ENCODE assay signal across 8 mouse cellular contexts in the genomic region with DNA sequence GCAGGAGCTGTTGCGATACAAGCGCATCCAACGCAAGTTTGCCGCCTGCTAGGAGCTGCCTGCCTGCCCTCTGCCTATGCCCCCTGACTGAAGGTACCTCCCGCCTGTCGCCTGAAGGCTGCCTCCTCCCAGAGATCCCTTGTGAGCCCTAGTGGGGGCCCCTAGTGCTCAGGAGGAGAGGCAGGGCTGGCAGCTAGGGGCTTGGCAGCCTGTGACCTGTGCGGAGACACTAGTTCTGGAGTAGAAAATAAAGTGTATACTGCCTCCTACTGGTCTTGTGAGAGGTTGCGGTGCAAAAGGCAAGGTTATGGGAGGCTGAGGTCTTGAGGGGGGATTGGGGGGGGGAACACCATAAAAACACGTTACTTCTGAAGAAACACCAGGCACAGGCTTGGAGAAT. TPM values are rescaled to one million over a fixed set of nuclear protein-coding genes. Genes with fewer than 3 reads are reported as not detected.
DNase-seq lines count a peak whose midpoint lies in the region; ATAC-seq lines count a peak whose summit lies in the region.

No protein-coding gene starts in this region.

- DNase-seq in kidney, adult 11 months = no peak
- peak; percentile 82 for DNase-seq in ES-CJ7 (ENCODE audit: low read depth, low spot score)
- DNase-seq in embryo, embryonic 10 days (ENCODE audit: low spot score) = peak; percentile 70
- peak; percentile 68 for DNase-seq in limb, embryonic 11.5 days (ENCODE audit: low spot score)
- peak; percentile 67 for DNase-seq in thymus, postnatal 14 days
- no peak for DNase-seq in adrenal gland, adult 8-10 months

- peak; percentile 47; the same call in 1 of the 2 replicates for ATAC-seq in kidney, embryonic 15.5 days (replicated peaks; ENCODE audit: low FRiP score)
- no peak for ATAC-seq in limb, embryonic 11.5 days (ENCODE audit: insufficient number of reproducible peaks, low FRiP score, low TSS enrichment, low read depth)
- ATAC-seq in frontal cortex, adult (ENCODE audit: low TSS enrichment) = no peak

- no peaks in the 10 kb centered on the region for H3K9me3 ChIP-seq in kidney, embryonic 15.5 days (replicated peaks)
- H3K9me3 ChIP-seq in limb, embryonic 11.5 days (ENCODE audit: control insufficient read depth, low read length) = no peaks in the 10 kb centered on the region

- H3K4me1 ChIP-seq in kidney, embryonic 15.5 days = peaks cover 7% of the 10 kb centered on the region
- 0 out of 2 replicates have a peak, but pooled peaks cover 6% of the 10 kb centered on the region for H3K4me1 ChIP-seq in limb, embryonic 11.5 days (ENCODE audit: control insufficient read depth, insufficient read depth, low read length)

- H3K9ac ChIP-seq in kidney, embryonic 15.5 days = 0 out of 2 replicates have a peak overlapping the region, but pooled peaks have one; percentile 10
- H3K9ac ChIP-seq in limb, embryonic 11.5 days (ENCODE audit: low read length) = no peak overlapping the region

- H3K4me3 ChIP-seq in kidney, embryonic 15.5 days (replicated peaks) = no peak overlapping the region
- H3K4me3 ChIP-seq in limb, embryonic 11.5 days (ENCODE audit: low read depth, low read length) = no peak overlapping the region

- no peak overlapping the region for H3K4me2 ChIP-seq in kidney, embryonic 15.5 days
- H3K4me2 ChIP-seq in limb, embryonic 11.5 days (ENCODE audit: low read depth, severe bottlenecking) = no peak overlapping the region

- peaks cover 59% of the 10 kb centered on the region for H3K36me3 ChIP-seq in kidney, embryonic 15.5 days
- peaks cover 2% of the 10 kb centered on the region; the same call in 1 of the 2 replicates for H3K36me3 ChIP-seq in limb, embryonic 11.5 days (ENCODE audit: control insufficient read depth, insufficient read depth, low read length)

- WGBS in kidney, embryonic 15.5 days = 47% methylated on average over 9 of the region's 9 CpGs
- 51% methylated on average over 9 of the region's 9 CpGs for WGBS in limb, embryonic 11.5 days

- H3K27ac ChIP-seq in kidney, embryonic 15.5 days = no peak overlapping the region
- H3K27ac ChIP-seq in limb, embryonic 11.5 days (replicated peaks; ENCODE audit: low read depth, low read length) = no peak overlapping the region

- H3K27me3 ChIP-seq in kidney, embryonic 15.5 days = peaks cover 16% of the 10 kb centered on the region
- peaks cover 12% of the 10 kb centered on the region for H3K27me3 ChIP-seq in limb, embryonic 11.5 days (ENCODE audit: control insufficient read depth, insufficient read depth, low read length)

RNA-seq across cellular contexts. Expression of a gene that starts 3.7 kb away (rescaled TPM):
- polyA plus RNA-seq in kidney, embryonic 15.5 days (2015; fragmentation: Nextera tagmentation; extraction: Ambion mirVana) = 1.5 and 2.8 TPM in 2 replicates
- 0.35 TPM in 1 of 2 replicates, not detected in the other for polyA plus RNA-seq in limb, embryonic 11.5 days (2014; fragmentation: Nextera tagmentation; extraction: Ambion mirVana)
- 1 to 10 TPM; 1.2 to 1.8 (median 1.6) TPM for total RNA-seq in adrenal gland, adult 8-10 months (2022)

RNA-seq across cellular contexts. Expression of a gene that starts 14.0 kb away (rescaled TPM):
- 25.6 and 28.5 TPM in 2 replicates for polyA plus RNA-seq in kidney, embryonic 15.5 days (2015; fragmentation: Nextera tagmentation; extraction: Ambion mirVana)
- 18.1 and 18.5 TPM in 2 replicates for polyA plus RNA-seq in limb, embryonic 11.5 days (2014; fragmentation: Nextera tagmentation; extraction: Ambion mirVana)
- 10 to 100 TPM; 56.2 to 74.2 (median 61.8) TPM for total RNA-seq in adrenal gland, adult 8-10 months (2022)

RNA-seq across cellular contexts. Expression of a gene that starts 20.4 kb away (rescaled TPM):
- polyA plus RNA-seq in kidney, embryonic 15.5 days (2015; fragmentation: Nextera tagmentation; extraction: Ambion mirVana) = 96.7 and 105 TPM in 2 replicates
- polyA plus RNA-seq in limb, embryonic 11.5 days (2014; fragmentation: Nextera tagmentation; extraction: Ambion mirVana) = 122 and 135 TPM in 2 replicates
- total RNA-seq in adrenal gland, adult 8-10 months (2022) = 10 to 100 TPM; 41.0 to 47.5 (median 42.6) TPM

RNA-seq across cellular contexts. Expression of a gene that starts 26.7 kb away (rescaled TPM):
- 79.3 and 83.5 TPM in 2 replicates for polyA plus RNA-seq in kidney, embryonic 15.5 days (2015; fragmentation: Nextera tagmentation; extraction: Ambion mirVana)
- 49.1 and 52.4 TPM in 2 replicates for polyA plus RNA-seq in limb, embryonic 11.5 days (2014; fragmentation: Nextera tagmentation; extraction: Ambion mirVana)
- 10 to 100 TPM; 66.6 to 74.1 (median 70.7) TPM for total RNA-seq in adrenal gland, adult 8-10 months (2022)

RNA-seq across cellular contexts. Expression of a gene that starts 38.2 kb away (rescaled TPM):
- 0.33 and 0.64 TPM in 2 replicates for polyA plus RNA-seq in kidney, embryonic 15.5 days (2015; fragmentation: Nextera tagmentation; extraction: Ambion mirVana)
- 0.48 and 0.91 TPM in 2 replicates for polyA plus RNA-seq in limb, embryonic 11.5 days (2014; fragmentation: Nextera tagmentation; extraction: Ambion mirVana)
- not detected for total RNA-seq in adrenal gland, adult 8-10 months (2022)

Comparison
In these comparisons a context has a peak if more than half of its experiments do, and no peak if none do; other contexts are left out.
1. DNase-seq: peak in ES-CJ7 (single experiment), embryo, embryonic 10 days (single experiment), limb, embryonic 11.5 days (single experiment) and thymus, postnatal 14 days (single experiment); none in kidney, adult 11 months (single experiment) and adrenal gland, adult 8-10 months (single experiment).